Mouse (Mus musculus): ENCODE measurements at regions not wholly inside any gene's neighbourhood (a gene's known extent, or its start where the extent isn't known, plus 50 kb on each side); places are given as distances from the start of the nearest gene placed in this dataset.

DNA sequence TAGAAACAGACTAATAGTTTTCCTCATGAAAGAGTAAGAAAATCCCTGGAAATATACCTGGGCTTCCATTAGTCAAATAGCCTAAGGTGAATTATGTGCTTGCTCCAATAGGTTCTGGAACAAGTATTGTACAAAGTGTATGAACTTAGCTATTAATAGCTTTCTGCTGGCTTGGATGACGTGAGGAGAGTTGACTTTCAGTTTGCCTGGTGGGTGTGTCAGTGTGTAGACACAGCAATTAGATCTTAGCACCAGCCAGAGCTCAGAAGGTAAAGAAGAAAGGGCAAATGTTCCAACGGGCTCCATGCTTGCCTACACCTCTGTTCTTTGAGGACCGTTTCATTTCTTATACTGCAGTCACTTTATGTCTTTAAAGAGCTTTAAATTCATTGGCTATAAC, 654.8 kb upstream of the Mef2c start:
- no peak for DNase-seq (ENCODE audit: extremely low spot score, low read depth, low spot score)

GRCm38 (mm10) chr13:82869869-82870268, 634.0 kb upstream of the Mef2c start:
- DNase-seq (ENCODE audit: extremely low spot score, low read depth, low spot score): no peak

GRCm38 (mm10) chr13:82874091-82874490, 629.7 kb upstream of the Mef2c start:
- DNase-seq (ENCODE audit: extremely low spot score, low read depth, low spot score): no peak

DNA sequence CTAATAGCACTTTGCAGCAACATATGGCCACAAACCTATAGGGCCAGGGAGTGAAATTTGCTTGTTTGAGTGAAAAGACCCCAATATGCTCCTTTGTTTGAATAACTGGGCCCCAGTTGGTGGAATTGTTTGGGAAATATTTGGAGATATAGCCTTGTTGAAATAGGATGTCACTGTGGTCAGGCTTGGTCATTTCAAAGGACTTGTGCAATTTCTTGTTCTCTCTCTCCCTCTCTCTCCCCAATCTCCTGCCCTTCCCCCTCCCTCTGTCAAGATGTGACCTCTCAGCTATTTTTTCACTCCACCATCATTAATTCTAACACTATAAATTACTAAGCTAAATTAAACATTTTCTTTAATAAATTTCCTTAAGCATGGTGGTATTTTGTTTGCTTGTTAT, 620.5 kb upstream of the Mef2c start:
- DNase-seq (ENCODE audit: extremely low spot score, low read depth, low spot score): no peak

DNA sequence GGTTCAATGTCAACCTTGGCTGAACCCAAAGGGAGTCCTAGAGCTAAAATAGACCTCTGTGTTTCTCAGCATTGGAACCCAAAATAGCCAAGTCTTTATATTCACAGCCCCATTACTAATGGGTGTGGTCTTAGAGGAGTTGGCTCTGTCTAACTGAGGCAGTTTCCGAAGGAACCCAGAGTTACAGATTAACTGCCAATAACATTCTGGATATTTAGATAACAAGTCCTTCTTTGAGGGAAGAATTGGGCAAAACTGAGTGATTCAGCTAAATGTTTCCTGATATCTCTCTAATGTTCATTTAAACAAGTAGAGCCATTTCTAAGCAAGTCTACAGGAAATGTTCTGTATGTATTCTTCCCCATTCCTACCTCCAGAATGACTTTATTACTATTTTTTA, 615.1 kb upstream of the Mef2c start:
- DNase-seq (ENCODE audit: extremely low spot score, low read depth, low spot score): no peak

DNA sequence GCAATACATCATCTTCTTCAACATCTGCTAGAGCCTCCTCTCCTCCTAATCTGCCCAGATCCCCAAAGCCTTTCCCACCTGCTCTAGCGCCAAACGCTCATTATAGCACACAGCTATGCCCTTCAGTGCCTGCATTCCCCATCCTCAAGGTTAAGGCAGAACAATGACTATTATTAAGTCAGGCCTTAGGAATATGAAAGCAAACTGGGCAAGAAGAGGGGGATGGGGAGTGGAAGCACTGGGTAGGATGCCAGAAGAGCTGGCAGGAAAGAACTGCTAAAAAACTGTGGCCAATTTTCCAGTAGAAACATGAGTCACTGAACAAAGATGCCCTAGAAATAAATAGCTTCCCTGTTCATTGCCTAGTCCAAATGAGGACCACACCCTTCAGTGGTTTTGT, 611.1 kb upstream of the Mef2c start:
- no peak for DNase-seq (ENCODE audit: extremely low spot score, low read depth, low spot score)

DNA sequence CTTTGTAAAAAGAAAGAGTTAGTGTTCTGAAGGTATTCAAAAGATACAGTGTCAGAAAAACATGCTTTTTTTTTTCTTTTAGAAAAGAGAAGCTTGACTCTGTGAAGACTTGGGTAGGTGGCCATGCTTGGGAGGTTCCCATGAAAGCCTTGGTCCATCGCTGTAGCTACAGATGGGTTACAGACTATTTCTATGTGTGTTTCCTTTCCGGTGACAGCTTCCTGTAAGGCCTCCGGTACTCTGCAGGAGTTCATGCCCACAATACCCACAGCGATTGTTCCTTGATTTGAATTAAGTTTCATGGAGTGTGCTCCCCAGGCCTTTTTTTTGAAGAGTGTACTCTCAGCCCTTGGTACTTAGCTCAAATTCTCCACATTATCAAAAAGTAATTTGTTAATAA, 604.1 kb upstream of the Mef2c start:
- DNase-seq (ENCODE audit: extremely low spot score, low read depth, low spot score): no peak

GRCm38 (mm10) chr13:82902160-82902559, 601.7 kb upstream of the Mef2c start:
- no peak for DNase-seq (ENCODE audit: extremely low spot score, low read depth, low spot score)

DNA sequence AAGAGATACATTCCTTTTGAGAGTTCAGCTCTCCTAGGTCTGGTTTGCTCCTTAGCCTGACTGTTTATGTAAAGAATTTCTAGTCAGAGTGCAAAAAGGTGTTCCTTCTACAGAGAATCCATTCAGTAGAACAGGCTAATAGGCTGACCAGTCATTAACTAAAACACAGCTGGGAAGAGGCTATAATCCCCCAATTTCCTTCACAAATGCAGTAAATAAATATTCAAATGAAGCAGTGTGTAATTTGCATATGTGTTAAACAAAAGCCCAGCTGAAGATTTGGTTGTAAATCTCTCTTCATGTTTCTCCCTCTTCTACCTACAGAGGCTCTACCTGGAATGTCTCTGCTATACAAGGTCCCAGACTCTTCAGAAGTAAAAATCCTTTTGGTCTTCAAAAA, 600.2 kb upstream of the Mef2c start:
- DNase-seq (ENCODE audit: extremely low spot score, low read depth, low spot score): no peak

- DNase-seq (ENCODE audit: extremely low spot score, low read depth, low spot score): no peak
Measured at GRCm38 (mm10) chr13:82907689-82908088, 596.1 kb upstream of the Mef2c start.

DNA sequence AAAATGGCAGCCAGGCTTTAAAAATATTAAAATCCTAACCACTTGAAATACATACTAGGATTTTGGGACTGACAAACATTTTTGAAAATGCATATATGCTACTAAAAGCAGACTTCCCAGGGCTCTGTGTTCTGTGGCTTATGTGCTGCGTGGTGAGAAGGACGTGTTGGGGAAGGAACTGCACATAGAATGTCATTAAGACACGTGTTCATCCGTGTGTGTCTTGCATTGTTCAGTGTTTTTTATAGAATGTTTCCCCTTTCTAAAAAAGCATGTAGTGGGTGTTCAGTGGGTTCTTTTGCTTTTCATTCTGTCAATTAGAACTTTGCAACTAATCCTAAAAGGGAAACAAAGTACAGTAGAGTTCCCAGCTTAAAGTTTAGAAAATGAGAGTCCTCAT, 594.7 kb upstream of the Mef2c start:
- no peak for DNase-seq (ENCODE audit: extremely low spot score, low read depth, low spot score)

- DNase-seq (ENCODE audit: extremely low spot score, low read depth, low spot score): no peak
Measured at GRCm38 (mm10) chr13:82912859-82913258, 591.0 kb upstream of the Mef2c start.

- no peak for DNase-seq (ENCODE audit: extremely low spot score, low read depth, low spot score)
Measured at GRCm38 (mm10) chr13:82915194-82915593, 588.6 kb upstream of the Mef2c start.

DNA sequence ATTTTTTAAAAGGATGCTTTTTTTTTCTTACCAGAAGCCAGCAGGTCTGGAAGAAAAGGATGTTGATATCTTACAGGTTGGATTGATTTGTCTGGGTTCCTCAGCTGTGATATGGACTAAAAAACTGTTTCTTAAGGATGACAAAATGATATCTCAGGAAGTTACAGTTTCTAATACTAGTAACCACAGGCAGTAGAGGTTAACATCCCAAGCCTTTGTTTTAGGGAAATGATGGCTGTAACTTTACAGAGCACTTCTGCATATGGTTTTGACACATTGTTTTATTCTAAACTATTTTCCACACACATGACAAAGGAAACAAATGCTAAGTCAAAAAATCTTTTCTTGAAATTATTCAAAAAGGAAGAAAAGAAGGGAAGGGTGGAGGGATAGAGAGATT, 573.8 kb upstream of the Mef2c start:
- DNase-seq (ENCODE audit: extremely low spot score, low read depth, low spot score): no peak

DNA sequence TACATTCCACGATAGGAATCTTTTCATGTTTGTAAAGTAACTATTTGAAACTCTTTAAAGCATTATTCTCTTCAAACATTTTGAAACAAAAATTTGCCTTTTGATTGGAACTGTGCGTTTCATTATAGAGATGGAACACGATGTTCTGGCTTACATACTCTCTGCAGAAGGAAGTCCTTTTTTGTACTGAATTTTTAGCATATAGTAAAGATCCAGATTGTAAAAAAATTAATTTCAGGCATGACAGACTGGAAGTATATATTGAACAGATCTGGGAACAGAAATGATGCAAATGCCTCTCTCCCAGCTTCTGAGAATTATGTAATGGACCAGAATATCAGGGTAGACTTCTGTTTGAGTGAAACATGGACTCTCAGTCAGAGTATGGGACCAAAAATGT, 566.0 kb upstream of the Mef2c start:
- no peak for DNase-seq (ENCODE audit: extremely low spot score, low read depth, low spot score)

DNA sequence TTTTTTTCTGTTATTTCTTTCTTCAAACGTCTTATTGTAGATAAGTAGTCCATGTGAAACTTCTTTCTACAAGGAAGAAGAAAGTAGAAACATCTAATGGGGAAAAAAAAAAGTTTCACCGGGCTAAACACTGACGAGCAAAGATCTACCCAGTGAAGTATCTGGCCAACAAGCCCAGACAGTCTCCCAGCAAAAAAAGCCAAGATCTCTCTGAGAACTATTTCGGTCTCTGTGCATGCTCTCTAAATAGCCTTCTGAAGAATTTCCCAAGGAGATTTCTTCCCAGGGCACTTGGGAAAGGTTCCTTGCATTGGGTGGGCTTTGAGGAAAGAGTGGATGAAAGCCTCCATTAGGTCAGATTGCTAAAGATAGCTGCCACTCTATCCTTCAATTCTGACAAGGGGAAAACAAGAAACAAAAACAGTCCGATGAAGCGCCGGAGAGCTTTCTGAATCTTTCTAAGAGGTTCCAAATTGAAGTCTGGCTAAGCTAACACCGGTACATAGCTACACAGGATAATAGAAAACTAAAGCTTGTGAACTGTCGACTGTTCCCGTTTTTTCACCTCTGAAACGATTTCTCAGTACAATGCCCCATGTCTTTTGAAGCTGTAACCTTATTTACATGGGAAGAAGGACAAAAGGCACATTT, 561.0 kb upstream of the Mef2c start:
- no peak for DNase-seq (ENCODE audit: extremely low spot score, low read depth, low spot score)

DNA sequence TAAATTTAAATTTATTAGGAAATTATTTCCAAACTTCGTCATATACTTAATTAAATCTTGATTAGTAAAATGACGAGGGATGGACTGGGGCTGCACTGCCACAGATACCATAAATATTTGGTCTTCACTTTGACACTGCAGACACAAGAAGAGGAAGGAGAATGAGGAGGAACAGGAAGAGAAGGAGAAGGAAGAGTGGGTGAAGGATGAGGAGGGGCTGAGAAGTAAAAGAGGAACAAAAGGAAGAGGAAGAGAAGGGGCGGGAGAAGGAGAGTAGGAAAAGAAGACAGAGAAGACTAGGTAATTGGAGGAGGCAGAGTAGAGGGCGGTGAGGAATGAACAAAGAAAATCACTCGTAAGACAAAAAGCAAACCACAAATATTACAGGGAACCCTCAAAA, 556.9 kb upstream of the Mef2c start:
- DNase-seq (ENCODE audit: extremely low spot score, low read depth, low spot score): no peak

- DNase-seq (ENCODE audit: extremely low spot score, low read depth, low spot score): no peak
Measured at GRCm38 (mm10) chr13:82949541-82949940, 554.3 kb upstream of the Mef2c start.

DNA sequence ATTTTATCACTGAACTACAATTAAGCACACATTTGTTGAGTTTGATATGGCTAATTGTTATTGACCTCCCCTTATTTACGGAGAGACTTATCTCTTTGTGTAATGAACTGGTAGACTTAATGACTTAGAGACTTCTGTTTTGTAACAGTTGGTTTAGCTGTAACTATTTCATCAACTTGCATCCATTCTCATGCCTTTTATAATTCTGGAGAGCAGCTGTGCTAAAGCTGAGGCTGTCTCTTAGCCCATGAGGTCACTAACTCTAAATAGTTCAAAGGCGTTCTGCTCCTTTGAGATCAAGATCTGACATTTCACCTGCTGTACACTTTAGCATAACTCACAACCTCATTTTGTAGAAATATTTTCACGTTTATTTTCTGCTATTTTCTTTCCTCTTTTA, 541.5 kb upstream of the Mef2c start:
- no peak for DNase-seq (ENCODE audit: extremely low spot score, low read depth, low spot score)

GRCm38 (mm10) chr13:82971722-82972121, 532.1 kb upstream of the Mef2c start:
- no peak for DNase-seq (ENCODE audit: extremely low spot score, low read depth, low spot score)

DNA sequence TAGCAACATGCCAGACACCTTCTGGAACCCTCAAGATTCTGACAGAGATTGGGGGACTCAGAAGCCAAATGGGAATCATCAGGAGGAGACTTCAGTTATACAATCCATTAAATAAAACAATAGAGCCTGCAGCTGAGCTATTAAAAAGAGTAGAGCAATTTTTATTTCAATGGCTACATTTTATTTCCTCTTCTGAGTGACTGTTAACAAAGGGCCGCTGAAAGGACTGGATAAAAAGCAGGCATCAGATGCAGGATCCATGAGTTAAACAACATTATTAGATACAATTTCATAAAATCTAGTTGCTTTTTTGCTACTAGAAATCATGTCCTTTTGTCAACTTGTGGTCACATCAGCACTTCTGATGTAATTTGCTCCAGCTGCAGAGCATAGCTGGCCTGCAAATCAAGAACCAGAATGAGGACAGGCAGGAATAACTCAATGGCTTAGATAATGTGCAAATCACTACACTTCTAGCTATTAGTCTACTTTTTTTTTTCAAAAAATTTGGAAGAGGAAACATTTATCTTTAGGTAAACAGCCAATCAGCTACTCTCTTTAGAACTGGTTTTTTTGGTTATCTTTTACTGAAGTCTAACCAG, 529.5 kb upstream of the Mef2c start:
- no peak for DNase-seq (ENCODE audit: extremely low spot score, low read depth, low spot score)

GRCm38 (mm10) chr13:83001118-83001517, 502.7 kb upstream of the Mef2c start:
- no peak for DNase-seq (ENCODE audit: extremely low spot score, low read depth, low spot score)

DNA sequence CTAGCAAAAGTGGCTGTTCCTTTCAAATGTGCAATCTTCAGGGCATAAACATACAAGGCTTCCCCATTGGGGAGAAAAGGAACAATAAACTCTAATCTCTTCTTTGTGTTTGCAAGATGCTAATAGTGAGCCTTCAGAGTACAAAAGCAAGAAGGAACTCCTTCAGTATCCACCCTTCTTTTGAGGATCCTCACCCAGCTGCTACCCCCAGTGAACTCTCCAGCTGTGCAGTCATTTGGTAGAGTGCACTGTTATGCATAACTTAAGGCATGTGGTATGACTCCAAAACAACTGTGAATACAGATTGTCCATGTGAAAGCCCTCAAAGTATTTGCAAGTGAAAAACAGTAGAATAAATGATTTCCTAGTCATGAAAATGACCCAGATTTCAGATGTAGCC, 487.1 kb upstream of the Mef2c start:
- no peak for DNase-seq (ENCODE audit: extremely low spot score, low read depth, low spot score)

All from hindlimb bud, embryonic 11.5 days (tissue).